Mouse (Mus musculus) liver, embryonic 14 days (tissue): Measurements from ENCODE around the gene Speer2. TPM values are rescaled to one million over a fixed set of nuclear protein-coding genes. Genes with fewer than 3 reads are reported as not detected.

ENCODE experiments used
- polyA plus RNA-seq: library from polyadenylated mRNA; depleted of rRNA; stranded (reverse); fragments of >200 nt; gene quantifications from 2 replicates; pipeline ENCODE4 v1.2.3, GENCODE M21; 2012; rRNA removed

Gene Speer2
- not detected in 2 replicates for polyA plus RNA-seq

DNA sequence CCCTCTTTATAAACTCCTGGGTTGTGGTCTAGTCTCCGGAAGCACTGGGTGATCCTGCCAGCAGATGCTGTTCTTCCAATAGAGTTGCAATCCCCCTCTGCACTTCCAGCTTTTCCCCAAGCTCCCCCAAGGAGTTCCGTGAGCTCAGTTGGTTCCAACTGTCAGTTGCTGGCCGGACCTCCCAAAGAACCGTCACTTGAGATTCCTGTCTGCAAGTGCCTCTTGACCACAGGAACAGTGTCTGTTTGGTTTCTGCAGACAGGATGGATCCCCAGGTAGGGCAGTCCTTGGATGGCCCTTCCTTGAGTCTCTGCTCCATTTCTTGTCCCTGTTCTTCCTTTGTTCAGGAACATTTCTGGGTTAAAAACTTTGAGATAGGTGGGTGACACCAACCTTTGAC, at the start of gene Speer2:
Speer2 (minus strand) TSS at position 101 of the 400 bp plus-strand sequence.

